Mouse (Mus musculus): Measurements from ENCODE around the gene Cxcl1. TPM values are rescaled to one million over a fixed set of nuclear protein-coding genes. Genes with fewer than 3 reads are reported as not detected.
A peak's percentile ranks its signal among the peaks of the same experiment; 100 is the strongest.

The Cxcl1 gene
- polyA plus RNA-seq, 1 experiment from 2014 or later = 0.72 TPM

GRCm38 (mm10) chr5:90902380-90903260 is 11.6 kb downstream of the Cxcl1 start:
- Histone ChIP-seq H3K4me3 (ENCODE audit: low read depth, low read length) (peak overlapping the region; percentile 23; the same call in 1 of the 2 replicates), H3K9ac (no peak overlapping the region), H3K27ac (ENCODE audit: low read depth) (no peak overlapping the region), H3K4me2 (peak overlapping the region; percentile 65), H3K9me3 (ENCODE audit: low read depth, low read length) (no peaks in the 10 kb centered on the region), H3K4me1 (ENCODE audit: insufficient read depth) (peaks cover 5% of the 10 kb centered on the region; the same call in 1 of the 2 replicates), H3K27me3 (ENCODE audit: insufficient read depth, low read length) (peaks cover 17% of the 10 kb centered on the region), H3K36me3 (ENCODE audit: insufficient read depth) (no peaks in the 10 kb centered on the region)
- WGBS = 7% methylated on average over 10 of the region's 10 CpGs
- ATAC-seq (ENCODE audit: insufficient read depth) (0 out of 2 replicates have a peak, but pooled peaks have one; percentile 46), DNase-seq (peak; percentile 37)
- TF ChIP-seq CTCF (IDR thresholded peaks at IDR 0.05; ENCODE audit: low read depth) = peak; percentile 51

GRCm38 (mm10) chr5:90903339-90904020 is 12.4 kb downstream of the Cxcl1 start, which contains the start of gene Cxcl2:
Cxcl2 (plus strand) TSS chr5:90903871.
- peak within 1 kb of the TSS; percentile 65 for H3K4me2 ChIP-seq
- DNase-seq (peak; percentile 23), ATAC-seq (ENCODE audit: insufficient read depth) (peak; percentile 79)
- peaks cover 17% of the 10 kb centered on the region for H3K27me3 ChIP-seq (ENCODE audit: insufficient read depth, low read length)
- H3K9me3 ChIP-seq (ENCODE audit: low read depth, low read length) = no peaks in the 10 kb centered on the region
- peak within 1 kb of the TSS; percentile 23; the same call in 1 of the 2 replicates for H3K4me3 ChIP-seq (ENCODE audit: low read depth, low read length)
- no peak for TF ChIP-seq CTCF (IDR thresholded peaks at IDR 0.05; ENCODE audit: low read depth)
- H3K4me1 ChIP-seq (ENCODE audit: insufficient read depth) = peaks cover 5% of the 10 kb centered on the region; the same call in 1 of the 2 replicates
- no peaks in the 10 kb centered on the region for H3K36me3 ChIP-seq (ENCODE audit: insufficient read depth)
- H3K9ac ChIP-seq = no peak within 1 kb of the TSS
- no peak within 1 kb of the TSS for H3K27ac ChIP-seq (ENCODE audit: low read depth)
- 9% methylated on average over 22 of the region's 22 CpGs for WGBS

- Histone ChIP-seq H3K4me2 (no peak overlapping the region), H3K27me3 (ENCODE audit: insufficient read depth, low read length) (peaks cover 11% of the 10 kb centered on the region), H3K9me3 (ENCODE audit: low read depth, low read length) (no peaks in the 10 kb centered on the region), H3K4me3 (ENCODE audit: low read depth, low read length) (no peak overlapping the region), H3K36me3 (ENCODE audit: insufficient read depth) (no peaks in the 10 kb centered on the region), H3K4me1 (ENCODE audit: insufficient read depth) (no peaks in the 10 kb centered on the region), H3K9ac (no peak overlapping the region), H3K27ac (ENCODE audit: low read depth) (no peak overlapping the region)
- peak; percentile 88 for TF ChIP-seq CTCF (IDR thresholded peaks at IDR 0.05; ENCODE audit: low read depth)
- 0% methylated on average over 2 of the region's 2 CpGs for WGBS
- DNase-seq = peak; percentile 93
- no peak for ATAC-seq (ENCODE audit: insufficient read depth)
Measured at GRCm38 (mm10) chr5:90908983-90909382, 17.9 kb downstream of the Cxcl1 start.

- ATAC-seq (ENCODE audit: insufficient read depth) (no peak), DNase-seq (no peak)
- Histone ChIP-seq H3K4me2 (no peak overlapping the region), H3K9me3 (ENCODE audit: low read depth, low read length) (no peaks in the 10 kb centered on the region), H3K4me1 (ENCODE audit: insufficient read depth) (no peaks in the 10 kb centered on the region), H3K4me3 (ENCODE audit: low read depth, low read length) (no peak overlapping the region), H3K27me3 (ENCODE audit: insufficient read depth, low read length) (no peaks in the 10 kb centered on the region), H3K27ac (ENCODE audit: low read depth) (no peak overlapping the region), H3K36me3 (ENCODE audit: insufficient read depth) (no peaks in the 10 kb centered on the region), H3K9ac (no peak overlapping the region)
- no peak for TF ChIP-seq CTCF (IDR thresholded peaks at IDR 0.05; ENCODE audit: low read depth)
- 73% methylated on average over 2 of the region's 2 CpGs for WGBS
Measured at GRCm38 (mm10) chr5:90919495-90919894, 28.5 kb downstream of the Cxcl1 start.

GRCm38 (mm10) chr5:90922958-90923357 is 31.9 kb downstream of the Cxcl1 start:
- no peak overlapping the region for H3K27ac ChIP-seq (ENCODE audit: low read depth)
- H3K4me1 ChIP-seq (ENCODE audit: insufficient read depth) = no peaks in the 10 kb centered on the region
- 76% methylated on average over 4 of the region's 4 CpGs for WGBS
- H3K4me3 ChIP-seq (ENCODE audit: low read depth, low read length) = no peak overlapping the region
- no peaks in the 10 kb centered on the region for H3K36me3 ChIP-seq (ENCODE audit: insufficient read depth)
- H3K4me2 ChIP-seq = no peak overlapping the region
- no peak overlapping the region for H3K9ac ChIP-seq
- no peaks in the 10 kb centered on the region for H3K9me3 ChIP-seq (ENCODE audit: low read depth, low read length)
- DNase-seq = peak; percentile 27
- ATAC-seq (ENCODE audit: insufficient read depth) = no peak
- no peak for TF ChIP-seq CTCF (IDR thresholded peaks at IDR 0.05; ENCODE audit: low read depth)
- H3K27me3 ChIP-seq (ENCODE audit: insufficient read depth, low read length) = no peaks in the 10 kb centered on the region

GRCm38 (mm10) chr5:90930546-90930945 is 39.5 kb downstream of the Cxcl1 start:
- Histone ChIP-seq H3K27ac (ENCODE audit: low read depth) (peak overlapping the region; percentile 98), H3K27me3 (ENCODE audit: insufficient read depth, low read length) (no peaks in the 10 kb centered on the region), H3K36me3 (ENCODE audit: insufficient read depth) (peaks cover 19% of the 10 kb centered on the region), H3K4me2 (peak overlapping the region; percentile 61), H3K9ac (peak overlapping the region; percentile 96), H3K4me1 (ENCODE audit: insufficient read depth) (no peaks in the 10 kb centered on the region), H3K9me3 (ENCODE audit: low read depth, low read length) (no peaks in the 10 kb centered on the region), H3K4me3 (ENCODE audit: low read depth, low read length) (peak overlapping the region; percentile 70)
- no peak for TF ChIP-seq CTCF (IDR thresholded peaks at IDR 0.05; ENCODE audit: low read depth)
- ATAC-seq (ENCODE audit: insufficient read depth) = 0 out of 2 replicates have a peak, but pooled peaks have one; percentile 15
- no peak for DNase-seq
- WGBS = 21% methylated on average over 2 of the region's 2 CpGs

All from lung, embryonic 14.5 days (tissue).